Mouse (Mus musculus) NIH3T3 (cell line): ENCODE measurements around the gene Rap1b.
"Not testable (repeated sequence)": the region's sequence is repeated elsewhere in the genome, so short reads cannot be mapped to it uniquely, and the experiment has no call there.

Experiments
- DNase-seq: peaks from one replicate; pipeline ENCODE4 v3.0.0-alpha.2; 2012; ENCODE audit warnings: low read depth

Rap1b gene

GRCm38 (mm10) chr10:117845597-117846259 is at the start of gene Rap1b:
Rap1b (minus strand) TSS chr10:117846035.
- DNase-seq, result peak; percentile 98

- DNase-seq, result no peak
Measured at GRCm38 (mm10) chr10:117895186-117895585, 49.4 kb upstream of the Rap1b start.

GRCm38 (mm10) chr10:117894114-117895035 is 48.5 kb upstream of the Rap1b start:
- DNase-seq, result no peak

- not testable (repeated sequence) for DNase-seq
Measured at GRCm38 (mm10) chr10:117893128-117893527, 47.3 kb upstream of the Rap1b start.

- no peak for DNase-seq
Measured at GRCm38 (mm10) chr10:117891327-117891726, 45.5 kb upstream of the Rap1b start.

DNA sequence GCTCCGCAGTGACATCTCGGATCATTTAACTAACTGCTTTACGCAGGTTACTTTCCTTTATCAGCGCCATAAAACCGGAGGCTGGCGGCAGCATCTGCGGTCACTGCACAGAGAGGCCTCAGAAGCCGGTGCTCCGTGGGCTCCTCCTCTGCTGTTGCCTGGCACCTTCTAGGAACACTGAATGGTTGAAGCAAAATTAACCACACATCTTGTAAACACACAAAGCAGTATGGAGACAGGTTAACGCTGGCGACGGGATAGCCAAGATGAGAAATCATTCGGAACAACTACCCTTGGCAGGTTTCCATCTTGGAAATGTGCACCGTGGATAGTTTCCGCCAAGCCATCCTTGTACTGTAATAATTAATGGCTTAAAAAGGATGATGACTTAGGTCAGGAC is 43.0 kb upstream of the Rap1b start:
- DNase-seq, result no peak

GRCm38 (mm10) chr10:117885358-117885757 is 39.5 kb upstream of the Rap1b start:
- DNase-seq, result no peak

DNA sequence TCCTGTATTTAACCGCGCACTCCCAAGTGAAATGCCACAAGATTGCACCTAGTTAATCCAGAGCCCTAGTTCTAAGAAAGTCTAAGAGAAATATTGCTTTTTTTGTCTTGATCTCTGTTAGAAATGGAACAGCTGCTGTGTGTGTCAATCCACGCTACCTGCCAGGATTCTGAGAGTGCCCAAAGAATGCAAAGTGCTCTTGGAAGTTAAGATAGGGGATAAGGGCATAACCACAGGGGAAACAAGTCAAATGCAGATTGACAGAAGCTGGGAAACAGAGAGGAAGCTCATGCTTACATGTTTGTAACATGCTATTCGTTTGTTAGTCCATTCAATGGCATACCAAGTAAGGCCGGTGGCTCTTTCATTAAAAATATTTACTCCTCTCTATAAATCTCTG is 38.9 kb upstream of the Rap1b start:
- no peak for DNase-seq

DNA sequence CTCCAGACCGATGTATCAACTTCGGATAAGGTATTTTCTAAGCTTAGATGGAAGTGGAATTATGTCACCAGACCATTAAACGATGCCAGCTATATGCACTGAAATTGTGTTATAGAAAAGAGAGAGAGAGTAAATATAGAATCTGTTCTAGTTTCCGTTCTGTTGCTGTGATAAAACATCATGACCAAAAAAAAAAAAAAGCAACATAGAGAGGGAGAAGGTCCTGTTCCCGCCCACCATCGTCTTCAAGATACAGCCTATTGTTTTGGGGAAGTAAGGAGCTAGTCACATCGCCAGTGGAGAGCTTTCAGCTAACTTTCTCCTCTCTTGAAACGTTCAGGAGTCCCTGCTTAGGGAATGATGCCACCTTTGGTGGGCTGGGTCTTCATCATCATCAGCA is 37.6 kb upstream of the Rap1b start:
- DNase-seq, result no peak

DNA sequence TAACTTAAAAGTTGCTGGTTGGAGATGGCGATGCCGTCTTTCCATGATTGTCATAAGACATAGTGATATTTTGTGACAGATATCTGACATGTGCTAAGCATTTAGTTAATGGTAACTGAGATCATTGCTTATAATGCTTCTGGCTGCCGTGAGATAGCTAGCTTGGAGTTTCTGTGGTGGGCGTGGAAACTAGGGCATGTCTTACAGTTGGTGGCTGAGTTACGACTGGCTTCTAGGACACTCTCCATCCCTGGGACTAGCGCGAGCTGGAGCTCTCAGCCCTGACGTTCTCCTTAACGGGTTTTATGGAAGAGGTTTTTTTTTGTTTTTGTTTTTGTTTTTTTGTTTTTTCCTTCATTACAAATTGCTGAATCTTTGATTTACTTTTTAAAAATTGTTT is 32.8 kb upstream of the Rap1b start:
- no peak for DNase-seq

- no peak for DNase-seq
Measured at GRCm38 (mm10) chr10:117876801-117877200, 31.0 kb upstream of the Rap1b start.

- DNase-seq, result no peak
Measured at GRCm38 (mm10) chr10:117876400-117876799, 30.6 kb upstream of the Rap1b start.

GRCm38 (mm10) chr10:117874936-117875335 is 29.1 kb upstream of the Rap1b start:
- DNase-seq, result no peak

- peak; percentile 20 for DNase-seq
Measured at GRCm38 (mm10) chr10:117873952-117874351, 28.1 kb upstream of the Rap1b start.

DNA sequence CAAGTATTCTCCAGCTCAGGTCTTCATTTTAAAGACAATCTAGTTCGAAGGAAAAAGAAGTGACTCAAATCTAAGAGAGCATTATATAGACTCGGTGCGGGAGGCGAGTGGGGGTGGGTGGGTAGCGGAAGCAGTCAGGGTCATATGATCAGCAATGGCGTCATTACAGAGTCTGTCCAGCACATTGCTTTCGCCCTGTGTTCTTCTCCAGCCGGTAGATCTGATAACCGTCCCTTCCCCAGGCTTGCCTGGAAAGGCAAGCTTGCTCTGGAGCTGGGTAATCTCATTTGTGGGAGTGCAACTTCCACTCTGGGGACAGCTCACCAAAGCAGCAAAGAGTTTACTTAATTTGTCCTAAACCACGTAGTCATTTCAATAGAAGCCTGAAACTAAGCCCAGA is 26.6 kb upstream of the Rap1b start:
- no peak for DNase-seq

GRCm38 (mm10) chr10:117867301-117867700 is 21.5 kb upstream of the Rap1b start:
- DNase-seq, result no peak

DNA sequence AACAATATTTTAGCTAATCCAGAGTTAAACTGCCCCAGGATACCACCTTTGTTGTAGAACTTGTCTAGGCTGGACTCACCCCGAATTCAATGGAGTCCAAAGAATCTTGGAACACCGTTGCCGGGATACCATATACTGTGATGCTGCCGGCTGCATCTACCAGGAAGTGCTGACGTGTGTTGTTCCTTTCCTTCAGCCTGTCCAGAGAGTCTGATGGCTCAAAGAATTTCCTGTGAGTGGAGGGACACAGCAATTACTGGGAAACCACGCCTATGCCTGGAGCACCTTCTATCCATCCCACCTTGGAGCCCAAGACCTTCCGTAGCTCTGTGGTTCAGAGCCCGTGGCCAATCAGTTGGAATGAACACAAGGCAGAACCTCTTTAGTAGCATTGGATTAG is 20.8 kb upstream of the Rap1b start:
- no peak for DNase-seq

GRCm38 (mm10) chr10:117864695-117865094 is 18.9 kb upstream of the Rap1b start:
- no peak for DNase-seq

- DNase-seq, result no peak
Measured at GRCm38 (mm10) chr10:117864251-117864650, 18.4 kb upstream of the Rap1b start.

GRCm38 (mm10) chr10:117862014-117862580 is 16.3 kb upstream of the Rap1b start:
- no peak for DNase-seq

GRCm38 (mm10) chr10:117860958-117861357 is 15.1 kb upstream of the Rap1b start:
- no peak for DNase-seq

DNA sequence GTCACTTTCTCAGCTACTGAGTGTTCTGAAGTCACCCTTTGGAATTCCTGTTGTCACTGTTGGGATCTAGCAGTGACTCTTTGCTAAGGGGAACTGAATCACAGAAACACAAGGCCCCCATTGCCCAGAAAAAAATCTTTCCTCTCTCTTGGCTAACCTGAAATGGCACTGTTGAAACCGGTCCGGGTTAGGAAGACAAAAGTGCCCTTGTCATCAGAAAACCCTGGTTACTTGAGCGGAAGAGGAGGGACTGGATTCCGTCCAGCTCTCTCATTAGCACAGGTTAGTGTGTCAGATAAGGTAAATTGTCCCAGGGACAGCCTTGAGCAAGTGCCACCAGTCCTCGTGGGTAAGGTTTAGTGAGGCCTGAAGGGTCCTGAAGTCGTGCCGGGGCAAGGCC is 14.5 kb upstream of the Rap1b start:
- no peak for DNase-seq

DNA sequence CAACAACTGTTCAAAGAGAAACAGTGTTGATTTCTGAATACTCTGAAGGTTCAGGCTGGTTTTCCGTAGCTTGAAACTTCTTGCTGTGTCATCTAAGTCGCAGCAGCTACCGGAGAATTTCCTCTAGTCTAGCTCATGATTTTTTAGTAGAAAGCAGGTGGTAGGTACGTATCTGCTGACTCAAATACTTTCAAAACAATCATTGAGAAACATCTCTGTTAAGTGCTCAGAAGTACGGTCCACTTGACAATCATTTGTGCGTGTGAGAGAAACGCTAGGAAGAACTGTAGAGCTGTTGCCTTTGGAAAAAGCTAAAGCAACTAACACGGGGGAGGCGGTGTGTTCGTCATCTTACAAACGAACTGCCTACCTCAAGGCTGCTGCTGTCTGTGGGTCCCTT is 14.0 kb upstream of the Rap1b start:
- DNase-seq, result no peak
